Mouse (Mus musculus) ES-Bruce4 (cell line): ENCODE results near the gene Adamtsl1. TPM values are rescaled to one million over a fixed set of nuclear protein-coding genes. Genes with fewer than 3 reads are reported as not detected.

Source experiments
- H3K27ac ChIP-seq: 2 replicates; pipeline ENCODE4 v1.5.1; 2012; ENCODE audit warnings: low read length, inconsistent platforms; ENCODE audit not compliant: insufficient read depth
- H3K27me3 ChIP-seq: 2 replicates; pipeline ENCODE4 v1.6.1; 2012; ENCODE audit warnings: mild to moderate bottlenecking, low read length, inconsistent platforms; ENCODE audit not compliant: control insufficient read depth, poor library complexity, insufficient read depth, severe bottlenecking
- H3K36me3 ChIP-seq: 2 replicates; pipeline ENCODE4 v1.6.1; 2012; ENCODE audit warnings: inconsistent platforms, mild to moderate bottlenecking, low read length, moderate library complexity; ENCODE audit not compliant: control insufficient read depth, poor library complexity, insufficient read depth, severe bottlenecking
- H3K4me1 ChIP-seq: one replicate; pipeline ENCODE4 v1.8.1; 2011; ENCODE audit warnings: low read length; ENCODE audit not compliant: control insufficient read depth, insufficient read depth
- H3K4me3 ChIP-seq: 2 replicates; pipeline ENCODE4 v1.5.1; 2011; ENCODE audit warnings: low read depth, mild to moderate bottlenecking, low read length
- H3K9ac ChIP-seq: 2 replicates; pipeline ENCODE4 v1.6.1; 2012; ENCODE audit warnings: low read depth, mild to moderate bottlenecking, inconsistent platforms; ENCODE audit not compliant: poor library complexity, severe bottlenecking
- H3K9me3 ChIP-seq: replicated peaks from 2 replicates; pipeline ENCODE4 v1.6.1; 2012; ENCODE audit warnings: mild to moderate bottlenecking, low read length, inconsistent platforms; ENCODE audit not compliant: control insufficient read depth, poor library complexity, insufficient read depth, severe bottlenecking
- CTCF ChIP-seq: IDR thresholded peaks from one replicate; pipeline ENCODE4 v1.8.1; 2011; ENCODE audit warnings: low read depth, low read length
- EP300 ChIP-seq: IDR thresholded peaks from 2 replicates; pipeline ENCODE4 v1.6.1; 2011; ENCODE audit warnings: low read depth, low read length; ENCODE audit not compliant: insufficient read depth
- POLR2A ChIP-seq: IDR thresholded peaks from one replicate; pipeline ENCODE4 v1.8.1; 2011; ENCODE audit warnings: low read length; ENCODE audit not compliant: insufficient read depth
- polyA plus RNA-seq: library from polyadenylated mRNA; stranded (reverse); fragments of >200 nt; gene quantifications from 2 replicates; pipeline ENCODE4 v1.2.4, GENCODE M21; 2011; ENCODE audit warnings: low read depth; ENCODE audit not compliant: missing spikeins, insufficient read depth, insufficient read length

Adamtsl1 gene
- polyA plus RNA-seq, 1 experiment: 2.0 TPM

GRCm38 (mm10) chr4:86427312-86427711 is 913.3 kb downstream of the Adamtsl1 start:
- Histone ChIP-seq H3K36me3 (no peaks in the 10 kb centered on the region), H3K9me3 (no peaks in the 10 kb centered on the region), H3K27ac (no peak overlapping the region), H3K9ac (no peak overlapping the region), H3K4me3 (no peak overlapping the region), H3K27me3 (no peaks in the 10 kb centered on the region), H3K4me1 (no peaks in the 10 kb centered on the region)
- no peak for TF ChIP-seq CTCF
- no peak for TF ChIP-seq POLR2A
- no peak for TF ChIP-seq EP300

- Histone ChIP-seq H3K27ac (no peak overlapping the region), H3K36me3 (no peaks in the 10 kb centered on the region), H3K4me1 (no peaks in the 10 kb centered on the region), H3K4me3 (no peak overlapping the region), H3K27me3 (no peaks in the 10 kb centered on the region), H3K9me3 (no peaks in the 10 kb centered on the region), H3K9ac (no peak overlapping the region)
- TF ChIP-seq EP300 (no peak), CTCF (no peak), POLR2A (no peak)
Observed at GRCm38 (mm10) chr4:86428091-86428745, 914.2 kb downstream of the Adamtsl1 start.

GRCm38 (mm10) chr4:86435631-86436030 is 921.7 kb downstream of the Adamtsl1 start:
- Histone ChIP-seq H3K4me3 (no peak overlapping the region), H3K9me3 (no peaks in the 10 kb centered on the region), H3K36me3 (no peaks in the 10 kb centered on the region), H3K9ac (no peak overlapping the region), H3K27me3 (no peaks in the 10 kb centered on the region), H3K27ac (no peak overlapping the region), H3K4me1 (no peaks in the 10 kb centered on the region)
- no peak for TF ChIP-seq EP300
- no peak for TF ChIP-seq POLR2A
- no peak for TF ChIP-seq CTCF

GRCm38 (mm10) chr4:86436336-86436735 is 922.4 kb downstream of the Adamtsl1 start:
- Histone ChIP-seq H3K9me3 (no peaks in the 10 kb centered on the region), H3K4me3 (no peak overlapping the region), H3K27me3 (no peaks in the 10 kb centered on the region), H3K27ac (no peak overlapping the region), H3K36me3 (no peaks in the 10 kb centered on the region), H3K4me1 (no peaks in the 10 kb centered on the region), H3K9ac (no peak overlapping the region)
- TF ChIP-seq POLR2A (no peak), EP300 (no peak), CTCF (no peak)

- no peaks in the 10 kb centered on the region for H3K4me1 ChIP-seq
- H3K27me3 ChIP-seq: no peaks in the 10 kb centered on the region
- H3K4me3 ChIP-seq: no peak overlapping the region
- TF ChIP-seq CTCF (no peak), POLR2A (no peak), EP300 (no peak)
- H3K9ac ChIP-seq: no peak overlapping the region
- no peaks in the 10 kb centered on the region for H3K36me3 ChIP-seq
- no peak overlapping the region for H3K27ac ChIP-seq
- H3K9me3 ChIP-seq: no peaks in the 10 kb centered on the region
Observed at GRCm38 (mm10) chr4:86450468-86450867, 936.5 kb downstream of the Adamtsl1 start.

GRCm38 (mm10) chr4:86464808-86465207 is 950.8 kb downstream of the Adamtsl1 start:
- no peak for TF ChIP-seq CTCF
- no peak for TF ChIP-seq POLR2A
- no peak for TF ChIP-seq EP300
- no peaks in the 10 kb centered on the region; the same call in 1 of the 2 replicates for H3K27me3 ChIP-seq
- H3K36me3 ChIP-seq: no peaks in the 10 kb centered on the region
- no peak overlapping the region for H3K4me3 ChIP-seq
- H3K4me1 ChIP-seq: no peaks in the 10 kb centered on the region
- no peaks in the 10 kb centered on the region; the same call in 1 of the 2 replicates for H3K9me3 ChIP-seq
- no peak overlapping the region for H3K27ac ChIP-seq
- H3K9ac ChIP-seq: no peak overlapping the region
